Mouse (Mus musculus) heart, adult 2 months (tissue): ENCODE measurements at regions not wholly inside any gene's neighbourhood (a gene's known extent, or its start where the extent isn't known, plus 50 kb on each side); places are given as distances from the start of the nearest gene placed in this dataset.

Experiments used
- DNase-seq, 2 experiments: peaks; one replicate each; pipeline ENCODE4 v3.0.0; 2021
- H3K27ac ChIP-seq: fragments of 200-600 bp; 2 replicates; pipeline ENCODE4 v1.8.1; 2022
- H3K27me3 ChIP-seq: fragments of 200-500 bp; 2 replicates; pipeline ENCODE4 v1.6.1; 2012; ENCODE audit warnings: mild to moderate bottlenecking, low read length, inconsistent platforms, mixed read lengths; ENCODE audit not compliant: control insufficient read depth, insufficient read depth
- H3K36me3 ChIP-seq: fragments of 200-500 bp; 2 replicates; pipeline ENCODE4 v1.6.1; 2012; ENCODE audit warnings: low read length, inconsistent platforms; ENCODE audit not compliant: control insufficient read depth, insufficient read depth
- H3K4me1 ChIP-seq: fragments of 200-500 bp; 2 replicates; pipeline ENCODE4 v1.6.1; 2011; ENCODE audit warnings: low read length; ENCODE audit not compliant: control insufficient read depth, insufficient read depth
- H3K4me3 ChIP-seq: fragments of 200-600 bp; 2 replicates; pipeline ENCODE4 v1.8.1; 2022
- H3K79me2 ChIP-seq: fragments of 200-500 bp; replicated peaks from 2 replicates; pipeline ENCODE4 v1.6.1; 2012; ENCODE audit warnings: mild to moderate bottlenecking, inconsistent platforms, low read length, moderate library complexity, mixed read lengths; ENCODE audit not compliant: control insufficient read depth, insufficient read depth
- H3K9ac ChIP-seq: fragments of 200-500 bp; 2 replicates; pipeline ENCODE4 v1.6.1; 2012; ENCODE audit warnings: low read depth, mild to moderate bottlenecking, control low read depth, inconsistent platforms, low read length, mixed read lengths
- CTCF ChIP-seq: fragments of 200-600 bp; IDR thresholded peaks from 2 replicates; pipeline ENCODE4 v1.8.1; 2022; ENCODE audit warnings: antibody characterized with exemption, mild to moderate bottlenecking, moderate library complexity
- EP300 ChIP-seq: fragments of 200-500 bp; IDR thresholded peaks from 2 replicates; pipeline ENCODE4 v1.6.1; 2011; ENCODE audit warnings: low read depth, low read length, control low read depth; ENCODE audit not compliant: insufficient read depth
- POLR2A ChIP-seq: fragments of 200-500 bp; IDR thresholded peaks from 2 replicates; pipeline ENCODE4 v1.6.1; 2011; ENCODE audit warnings: mild to moderate bottlenecking, low read depth, low read length, control low read depth; ENCODE audit not compliant: insufficient read depth
- WGBS: fragments of 180-500 bp; shearing (Covaris S2); methylation state at CpG from one replicate; pipeline ENCODE4 v1.1.7; 2018; 5-methylcytosine and 5-hydroxymethylcytosine counted together
- intact Hi-C: fragments of 180-260 bp; cut with DNase I; formaldehyde crosslinking; loops from one replicate; pipeline ENCODE4 v1.15.1; 2025

- 78% methylated on average over 13 of the region's 13 CpGs for WGBS
- Histone ChIP-seq H3K27ac (peak overlapping the region; percentile 65), H3K79me2 (no peaks in the 10 kb centered on the region), H3K27me3 (no peaks in the 10 kb centered on the region), H3K36me3 (no peaks in the 10 kb centered on the region), H3K9ac (no peak overlapping the region), H3K4me3 (no peak overlapping the region), H3K4me1 (no peaks in the 10 kb centered on the region)
- DNase-seq: peak; percentile 14 to 19
- intact Hi-C loops: no loop called here
- TF ChIP-seq CTCF: no peak
- TF ChIP-seq POLR2A: no peak
- TF ChIP-seq EP300: no peak
Observed at GRCm38 (mm10) chr4:54282934-54283333, 457.1 kb downstream of the Tmem38b start.

- no peak overlapping the region for H3K27ac ChIP-seq
- H3K9ac ChIP-seq: no peak overlapping the region
- no peak for DNase-seq
- TF ChIP-seq CTCF (no peak), EP300 (no peak), POLR2A (no peak)
- intact Hi-C loops: no loop called here
- H3K36me3 ChIP-seq: no peaks in the 10 kb centered on the region
- no peaks in the 10 kb centered on the region for H3K79me2 ChIP-seq
- H3K4me3 ChIP-seq: no peak overlapping the region
- H3K4me1 ChIP-seq: no peaks in the 10 kb centered on the region
- no peaks in the 10 kb centered on the region for H3K27me3 ChIP-seq
- 73% methylated on average over 1 of the region's 1 CpGs for WGBS
Observed at GRCm38 (mm10) chr4:54313804-54314203, 488.0 kb downstream of the Tmem38b start.

- Histone ChIP-seq H3K36me3 (no peaks in the 10 kb centered on the region), H3K4me3 (no peak overlapping the region), H3K4me1 (peaks cover 1% of the 10 kb centered on the region; the same call in 1 of the 2 replicates), H3K9ac (no peak overlapping the region), H3K27ac (no peak overlapping the region), H3K27me3 (no peaks in the 10 kb centered on the region), H3K79me2 (no peaks in the 10 kb centered on the region)
- no peak for TF ChIP-seq EP300
- no peak for TF ChIP-seq POLR2A
- TF ChIP-seq CTCF: no peak
- intact Hi-C loops: no loop called here
- DNase-seq: no peak
- WGBS: 28% methylated on average over 5 of the region's 5 CpGs
Observed at GRCm38 (mm10) chr4:54324851-54325250, 499.0 kb downstream of the Tmem38b start.

- Histone ChIP-seq H3K36me3 (no peaks in the 10 kb centered on the region), H3K4me1 (peaks cover 1% of the 10 kb centered on the region; the same call in 1 of the 2 replicates), H3K27me3 (no peaks in the 10 kb centered on the region), H3K4me3 (no peak overlapping the region), H3K79me2 (no peaks in the 10 kb centered on the region), H3K27ac (no peak overlapping the region), H3K9ac (no peak overlapping the region)
- intact Hi-C loops: no loop called here
- TF ChIP-seq POLR2A (no peak), CTCF (no peak), EP300 (no peak)
- DNase-seq: no peak
- 75% methylated on average over 5 of the region's 5 CpGs for WGBS
Observed at GRCm38 (mm10) chr4:54328273-54328672, 502.4 kb downstream of the Tmem38b start.

GRCm38 (mm10) chr4:54328711-54329427 is 503.0 kb downstream of the Tmem38b start:
- H3K27me3 ChIP-seq: no peaks in the 10 kb centered on the region
- WGBS: 83% methylated on average over 17 of the region's 17 CpGs
- no peak overlapping the region for H3K9ac ChIP-seq
- no peak for DNase-seq
- H3K79me2 ChIP-seq: no peaks in the 10 kb centered on the region
- H3K36me3 ChIP-seq: no peaks in the 10 kb centered on the region
- intact Hi-C loops: no loop called here
- no peak overlapping the region for H3K27ac ChIP-seq
- H3K4me1 ChIP-seq: peaks cover 1% of the 10 kb centered on the region; the same call in 1 of the 2 replicates
- H3K4me3 ChIP-seq: no peak overlapping the region
- no peak for TF ChIP-seq CTCF
- no peak for TF ChIP-seq EP300
- no peak for TF ChIP-seq POLR2A

- Histone ChIP-seq H3K36me3 (no peaks in the 10 kb centered on the region), H3K79me2 (no peaks in the 10 kb centered on the region), H3K27ac (no peak overlapping the region), H3K9ac (no peak overlapping the region), H3K4me3 (no peak overlapping the region), H3K27me3 (no peaks in the 10 kb centered on the region), H3K4me1 (peaks cover 1% of the 10 kb centered on the region; the same call in 1 of the 2 replicates)
- DNase-seq: no peak
- WGBS: 89% methylated on average over 3 of the region's 3 CpGs
- intact Hi-C loops: no loop called here
- TF ChIP-seq CTCF (no peak), POLR2A (no peak), EP300 (no peak)
Observed at GRCm38 (mm10) chr4:54330686-54331085, 504.8 kb downstream of the Tmem38b start.
